Mouse (Mus musculus) testis, adult 2 months (tissue): ENCODE data around the gene Ago1.

Experiments
- CTCF ChIP-seq: fragments of 200-500 bp; IDR thresholded peaks from 2 replicates; pipeline ENCODE4 v1.5.1; 2012; ENCODE audit warnings: low read depth, mild to moderate bottlenecking, inconsistent platforms, low read length, moderate library complexity; ENCODE audit not compliant: control insufficient read depth, insufficient read depth, insufficient replicate concordance
- POLR2A ChIP-seq: fragments of 200-500 bp; IDR thresholded peaks from 2 replicates; pipeline ENCODE4 v1.6.1; 2012; ENCODE audit warnings: low read depth, mild to moderate bottlenecking, inconsistent platforms, low read length, moderate library complexity; ENCODE audit not compliant: control insufficient read depth

DNA sequence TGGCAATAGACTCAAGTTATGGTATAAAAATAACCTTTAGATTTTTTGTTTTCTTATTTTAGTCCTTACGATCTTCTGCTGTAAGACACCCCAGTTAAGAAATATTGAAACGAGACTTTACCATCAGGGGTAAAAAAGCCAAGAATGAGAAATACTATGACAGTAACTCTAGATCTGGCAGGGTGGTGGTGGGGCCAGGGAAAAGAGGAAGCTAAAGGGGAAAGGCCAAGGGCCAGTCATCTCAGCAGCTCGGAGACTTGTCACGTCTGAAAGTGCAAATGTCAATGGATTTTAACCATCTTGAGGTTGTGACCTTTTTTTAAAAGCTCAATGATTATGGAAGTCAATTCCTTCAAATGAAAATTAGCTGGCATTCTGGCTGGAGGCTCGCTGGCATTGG, 30.1 kb downstream of the Ago1 start:
- TF ChIP-seq POLR2A: no peak
- TF ChIP-seq CTCF: no peak
